Mouse (Mus musculus) small intestine, adult 2 months (tissue): ENCODE measurements around the gene Gm20696. TPM values are rescaled to one million over a fixed set of nuclear protein-coding genes. Genes with fewer than 3 reads are reported as not detected.
A peak's percentile ranks its signal among the peaks of the same experiment; 100 is the strongest.

Experiments
- H3K27ac ChIP-seq: fragments of 200-500 bp; 2 replicates; pipeline ENCODE4 v1.5.1; 2012; ENCODE audit warnings: low read depth, low read length, control low read depth, inconsistent platforms; ENCODE audit not compliant: insufficient read depth
- H3K27me3 ChIP-seq: fragments of 200-500 bp; 2 replicates; pipeline ENCODE4 v1.6.1; 2012; ENCODE audit warnings: mild to moderate bottlenecking, moderate library complexity, low read length, inconsistent platforms; ENCODE audit not compliant: control insufficient read depth, insufficient read depth
- H3K36me3 ChIP-seq: fragments of 200-500 bp; 2 replicates; pipeline ENCODE4 v1.6.1; 2012; ENCODE audit warnings: mild to moderate bottlenecking, low read length, control low read depth, inconsistent platforms; ENCODE audit not compliant: control insufficient read depth, insufficient read depth
- H3K4me1 ChIP-seq: fragments of 200-500 bp; 2 replicates; pipeline ENCODE4 v1.6.1; 2012; ENCODE audit warnings: low read length, inconsistent platforms, mixed read lengths; ENCODE audit not compliant: control insufficient read depth, insufficient read depth, insufficient read length
- H3K4me3 ChIP-seq: fragments of 200-500 bp; 2 replicates; pipeline ENCODE4 v1.5.1; 2012; ENCODE audit warnings: low read depth, mild to moderate bottlenecking, control low read depth, inconsistent platforms, low read length, moderate library complexity
- CTCF ChIP-seq: fragments of 200-500 bp; IDR thresholded peaks from 2 replicates; pipeline ENCODE4 v1.5.1; 2012; ENCODE audit warnings: low read depth, mild to moderate bottlenecking, control low read depth, inconsistent platforms, low read length, moderate library complexity, mixed read lengths; ENCODE audit not compliant: insufficient replicate concordance, insufficient read length; ENCODE audit errors: extremely low read depth
- POLR2A ChIP-seq: fragments of 200-500 bp; IDR thresholded peaks from 2 replicates; pipeline ENCODE4 v1.6.1; 2012; ENCODE audit warnings: low read depth, mild to moderate bottlenecking, control low read depth, inconsistent platforms, low read length, moderate library complexity
- WGBS: fragments of 180-500 bp; shearing (Covaris S2); methylation state at CpG from one replicate; pipeline ENCODE4 v1.1.7; 2018; 5-methylcytosine and 5-hydroxymethylcytosine counted together
- polyA plus RNA-seq: library from polyadenylated mRNA; depleted of rRNA; stranded (reverse); fragments of >200 nt; gene quantifications from 2 replicates; pipeline ENCODE4 v1.2.3, GENCODE M21; 2012

Gm20696 gene
- polyA plus RNA-seq, 1 experiment, result 0.57 TPM

GRCm38 (mm10) chr6:99665457-99666317 lies 910 bp downstream of the Gm20696 start:
- peaks cover 10% of the 10 kb centered on the region; the same call in 1 of the 2 replicates for H3K4me1 ChIP-seq
- WGBS, result 18% methylated on average over 16 of the region's 16 CpGs
- H3K27ac ChIP-seq, result peak overlapping the region; percentile 48
- H3K36me3 ChIP-seq, result no peaks in the 10 kb centered on the region
- TF ChIP-seq CTCF (no peak), POLR2A (no peak)
- H3K27me3 ChIP-seq, result no peaks in the 10 kb centered on the region
- H3K4me3 ChIP-seq, result peak overlapping the region; percentile 79

DNA sequence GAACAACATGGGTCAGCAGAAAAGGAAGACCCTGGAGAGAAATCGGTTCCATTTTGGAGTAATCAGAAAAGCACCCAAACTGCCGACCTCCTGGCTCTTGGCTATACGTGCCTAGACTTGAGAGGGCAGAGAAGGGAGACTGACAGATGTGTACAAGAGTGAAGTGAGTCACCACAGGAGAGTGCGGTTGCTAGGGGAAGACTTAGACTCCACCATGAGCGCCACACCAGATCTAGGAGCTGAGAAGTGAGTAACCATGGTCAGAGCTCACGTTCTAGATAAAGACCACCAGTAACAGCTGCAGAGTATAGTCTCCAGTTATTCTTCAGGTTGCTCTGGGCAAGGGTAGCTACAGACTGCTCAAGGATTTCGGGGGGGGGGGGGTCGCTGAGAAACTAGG lies 3.4 kb downstream of the Gm20696 start:
- TF ChIP-seq CTCF, result no peak
- no peaks in the 10 kb centered on the region for H3K27me3 ChIP-seq
- H3K4me3 ChIP-seq, result no peak overlapping the region
- H3K36me3 ChIP-seq, result no peaks in the 10 kb centered on the region
- no peak overlapping the region for H3K27ac ChIP-seq
- H3K4me1 ChIP-seq, result peaks cover 10% of the 10 kb centered on the region; the same call in 1 of the 2 replicates
- WGBS, result 77% methylated on average over 8 of the region's 8 CpGs

- Histone ChIP-seq H3K36me3 (no peaks in the 10 kb centered on the region), H3K27ac (no peak overlapping the region), H3K4me3 (no peak overlapping the region), H3K4me1 (peaks cover 3% of the 10 kb centered on the region; the same call in 1 of the 2 replicates), H3K27me3 (no peaks in the 10 kb centered on the region)
- 59% methylated on average over 3 of the region's 3 CpGs for WGBS
- no peak for TF ChIP-seq CTCF
- TF ChIP-seq POLR2A, result no peak
Measured at GRCm38 (mm10) chr6:99660443-99660842, 6.2 kb downstream of the Gm20696 start.

DNA sequence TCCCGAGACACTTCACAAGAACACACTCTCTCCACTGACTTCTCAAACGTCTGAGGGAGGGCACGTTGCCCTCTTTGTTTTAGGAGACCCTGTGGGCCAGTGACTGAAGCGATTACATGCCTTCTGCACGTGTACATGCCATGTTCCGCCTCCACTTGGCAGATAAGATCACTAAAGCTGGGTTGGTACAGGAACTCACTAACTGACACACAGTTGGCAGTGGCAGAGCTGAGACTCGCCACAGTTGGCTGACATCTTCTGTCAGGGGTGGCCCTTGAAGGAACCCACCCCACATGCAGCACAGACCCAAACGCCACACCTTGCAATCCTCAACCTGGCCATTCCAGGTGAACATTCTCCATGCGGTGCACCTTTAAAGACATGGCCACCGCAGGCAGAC lies 8.0 kb downstream of the Gm20696 start:
- H3K4me3 ChIP-seq, result no peak overlapping the region
- H3K27ac ChIP-seq, result no peak overlapping the region
- no peaks in the 10 kb centered on the region for H3K36me3 ChIP-seq
- TF ChIP-seq POLR2A (no peak), CTCF (no peak)
- no peaks in the 10 kb centered on the region for H3K27me3 ChIP-seq
- whole genome bisulfite sequencing, result 72% methylated on average over 10 of the region's 10 CpGs
- peaks cover 3% of the 10 kb centered on the region for H3K4me1 ChIP-seq

GRCm38 (mm10) chr6:99656088-99656487 lies 10.5 kb downstream of the Gm20696 start:
- WGBS, result 83% methylated on average over 2 of the region's 2 CpGs
- Histone ChIP-seq H3K27me3 (no peaks in the 10 kb centered on the region), H3K27ac (no peak overlapping the region), H3K4me3 (no peak overlapping the region), H3K36me3 (no peaks in the 10 kb centered on the region), H3K4me1 (no peaks in the 10 kb centered on the region; the same call in 1 of the 2 replicates)
- TF ChIP-seq CTCF, result no peak
- TF ChIP-seq POLR2A, result no peak

DNA sequence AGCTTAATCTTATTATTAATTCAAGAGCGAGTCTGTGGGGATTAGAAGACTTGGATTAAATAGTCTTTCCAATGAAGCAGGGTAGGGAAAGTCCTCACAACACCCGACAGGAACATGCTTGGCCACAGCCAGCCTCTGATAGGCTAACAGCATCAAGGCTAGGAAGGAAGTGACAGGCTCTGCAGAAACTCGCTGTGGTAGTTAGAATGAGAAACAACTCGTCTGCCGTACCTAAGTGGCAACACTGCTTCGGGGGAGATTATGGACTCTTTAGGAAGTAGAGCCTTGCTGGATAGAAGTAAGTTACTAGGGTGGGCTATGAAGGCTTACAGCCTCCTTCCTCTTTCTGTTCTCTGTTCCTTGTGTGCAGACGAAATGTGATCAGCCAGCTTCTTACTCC lies 11.1 kb downstream of the Gm20696 start:
- 57% methylated on average over 7 of the region's 7 CpGs for WGBS
- no peaks in the 10 kb centered on the region for H3K36me3 ChIP-seq
- H3K4me1 ChIP-seq, result no peaks in the 10 kb centered on the region; the same call in 1 of the 2 replicates
- H3K27me3 ChIP-seq, result no peaks in the 10 kb centered on the region
- H3K4me3 ChIP-seq, result no peak overlapping the region
- H3K27ac ChIP-seq, result no peak overlapping the region
- no peak for TF ChIP-seq POLR2A
- no peak for TF ChIP-seq CTCF

GRCm38 (mm10) chr6:99654343-99654742 lies 12.3 kb downstream of the Gm20696 start:
- no peaks in the 10 kb centered on the region for H3K36me3 ChIP-seq
- no peak overlapping the region for H3K4me3 ChIP-seq
- no peak overlapping the region for H3K27ac ChIP-seq
- TF ChIP-seq CTCF (no peak), POLR2A (no peak)
- no peaks in the 10 kb centered on the region for H3K27me3 ChIP-seq
- H3K4me1 ChIP-seq, result no peaks in the 10 kb centered on the region; the same call in 1 of the 2 replicates
- WGBS, result 66% methylated on average over 5 of the region's 5 CpGs
